Mouse (Mus musculus) olfactory bulb, adult 2 months (tissue): ENCODE results near the gene 4930426L09Rik.
"Not testable (repeated sequence)": the region's sequence is repeated elsewhere in the genome, so short reads cannot be mapped to it uniquely, and the experiment has no call there.

Source experiments
- CTCF ChIP-seq: fragments of 200-500 bp; IDR thresholded peaks from 2 replicates; pipeline ENCODE4 v1.5.1; 2012; ENCODE audit warnings: low read depth, mild to moderate bottlenecking, low read length, moderate library complexity; ENCODE audit not compliant: insufficient read depth
- POLR2A ChIP-seq: fragments of 200-500 bp; IDR thresholded peaks from 2 replicates; pipeline ENCODE4 v1.6.1; 2012; ENCODE audit warnings: mild to moderate bottlenecking, low read depth, low read length, moderate library complexity; ENCODE audit not compliant: insufficient read depth

DNA sequence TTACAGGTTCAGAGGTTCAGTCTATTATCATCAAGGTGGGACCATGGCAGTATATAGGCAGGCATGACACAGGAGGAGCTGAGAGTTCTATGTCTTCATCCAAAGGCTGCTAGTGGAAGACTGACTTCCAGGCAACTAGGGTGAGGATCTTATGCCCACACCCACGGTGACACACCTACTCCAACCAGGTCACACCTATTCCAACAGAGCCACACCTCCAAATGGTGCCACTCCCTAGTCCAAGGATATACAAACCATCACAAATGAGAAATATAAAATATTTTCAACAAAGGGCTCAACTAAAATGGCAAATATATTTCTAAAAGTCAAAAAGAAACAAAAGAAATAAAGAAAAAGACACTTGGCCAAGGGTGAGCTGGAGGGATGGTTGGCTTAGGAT, 12.4 kb downstream of the 4930426L09Rik start:
- TF ChIP-seq CTCF, POLR2A: not testable (repeated sequence)
